Mouse (Mus musculus) urinary bladder, postnatal 14 days (tissue): ENCODE measurements around the gene Cisd1.

ENCODE experiments used
- DNase-seq: peaks from one replicate; pipeline ENCODE4 v3.0.0; 2021; ENCODE audit warnings: low spot score

The Cisd1 gene

GRCm38 (mm10) chr10:71348637-71349280, 4.0 kb upstream of the Cisd1 start:
- peak; percentile 21 for DNase-seq

- peak; percentile 42 for DNase-seq
These were observed 3.3 kb upstream of the Cisd1 start for GRCm38 (mm10) chr10:71347964-71348636.

- DNase-seq, result peak; percentile 100
These were observed 2.8 kb upstream of the Cisd1 start, which contains the start of gene Ipmk for GRCm38 (mm10) chr10:71347509-71347949. Ipmk (plus strand) TSS chr10:71347763.

- no peak for DNase-seq
These were observed 2.2 kb upstream of the Cisd1 start for GRCm38 (mm10) chr10:71346722-71347508.

- no peak for DNase-seq
These were observed 1.4 kb upstream of the Cisd1 start for GRCm38 (mm10) chr10:71346106-71346505.

GRCm38 (mm10) chr10:71343567-71344265, 1.0 kb downstream of the Cisd1 start:
- DNase-seq, result no peak

- no peak for DNase-seq
These were observed 1.6 kb downstream of the Cisd1 start for GRCm38 (mm10) chr10:71343130-71343529.

GRCm38 (mm10) chr10:71342030-71342805, 2.5 kb downstream of the Cisd1 start:
- DNase-seq, result no peak

GRCm38 (mm10) chr10:71341290-71341689, 3.5 kb downstream of the Cisd1 start:
- no peak for DNase-seq

- no peak for DNase-seq
These were observed 4.6 kb downstream of the Cisd1 start for GRCm38 (mm10) chr10:71340195-71340594.

- DNase-seq, result peak; percentile 43
These were observed 5.3 kb downstream of the Cisd1 start for GRCm38 (mm10) chr10:71339463-71339862.

- no peak for DNase-seq
These were observed 6.4 kb downstream of the Cisd1 start for GRCm38 (mm10) chr10:71338156-71338905.

- DNase-seq, result no peak
These were observed 7.0 kb downstream of the Cisd1 start for GRCm38 (mm10) chr10:71337733-71338132.

- DNase-seq, result no peak
These were observed 11.9 kb downstream of the Cisd1 start for GRCm38 (mm10) chr10:71332859-71333258.

GRCm38 (mm10) chr10:71332376-71332775, 12.4 kb downstream of the Cisd1 start:
- DNase-seq, result no peak

- DNase-seq, result no peak
These were observed 12.8 kb downstream of the Cisd1 start for GRCm38 (mm10) chr10:71331908-71332307.

GRCm38 (mm10) chr10:71330070-71330469, 14.7 kb downstream of the Cisd1 start:
- DNase-seq, result no peak

GRCm38 (mm10) chr10:71329295-71329694, 15.5 kb downstream of the Cisd1 start:
- DNase-seq, result no peak

- DNase-seq, result no peak
These were observed 15.9 kb downstream of the Cisd1 start for GRCm38 (mm10) chr10:71328870-71329269.

GRCm38 (mm10) chr10:71328382-71328781, 16.4 kb downstream of the Cisd1 start:
- no peak for DNase-seq

GRCm38 (mm10) chr10:71327386-71327785, 17.4 kb downstream of the Cisd1 start:
- DNase-seq, result no peak
